Mouse (Mus musculus): ENCODE results near the gene Elane.
"Not testable (repeated sequence)": the region's sequence is repeated elsewhere in the genome, so short reads cannot be mapped to it uniquely, and the experiment has no call there.

Gene Elane

DNA sequence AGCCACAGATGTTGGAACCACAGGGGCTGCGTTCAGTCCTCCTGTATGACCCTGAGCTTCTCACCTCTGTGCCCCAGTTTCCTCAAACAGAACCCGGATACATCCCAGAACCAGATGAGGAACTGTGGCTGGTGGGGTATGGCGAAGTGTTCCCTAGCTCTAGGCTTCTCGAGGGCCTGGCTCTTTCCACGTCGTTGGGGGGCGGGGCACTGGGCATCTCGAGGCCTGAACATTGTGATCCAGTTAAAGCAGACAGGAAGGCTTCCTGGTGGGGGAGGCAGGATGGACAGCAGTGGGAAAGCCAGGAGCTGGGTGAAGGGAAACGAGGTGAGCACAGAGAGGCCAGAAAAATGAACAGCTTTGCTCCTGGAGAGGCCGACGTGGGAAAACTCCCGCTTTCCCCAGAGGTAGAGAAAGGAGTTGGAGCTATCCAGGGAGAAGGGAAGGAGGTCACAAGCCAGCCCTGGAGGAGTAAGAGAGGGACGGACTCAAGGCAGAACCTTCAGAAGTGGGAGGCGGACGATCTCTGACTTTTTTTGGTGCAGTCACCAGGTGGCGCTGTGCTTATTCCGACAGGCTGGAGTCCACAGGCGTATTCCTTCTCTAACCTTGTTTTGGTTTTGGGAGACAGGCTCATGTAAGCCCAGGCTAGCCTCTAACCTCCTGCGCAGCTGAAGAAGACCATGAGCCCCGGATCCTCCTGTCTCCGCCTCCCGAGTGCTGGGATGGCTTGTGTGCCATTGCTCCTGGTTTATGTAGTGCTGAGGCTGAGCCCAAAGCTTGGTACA lies 2.6 kb upstream of the Elane start:
- peak; percentile 90 to 93 for DNase-seq

DNA sequence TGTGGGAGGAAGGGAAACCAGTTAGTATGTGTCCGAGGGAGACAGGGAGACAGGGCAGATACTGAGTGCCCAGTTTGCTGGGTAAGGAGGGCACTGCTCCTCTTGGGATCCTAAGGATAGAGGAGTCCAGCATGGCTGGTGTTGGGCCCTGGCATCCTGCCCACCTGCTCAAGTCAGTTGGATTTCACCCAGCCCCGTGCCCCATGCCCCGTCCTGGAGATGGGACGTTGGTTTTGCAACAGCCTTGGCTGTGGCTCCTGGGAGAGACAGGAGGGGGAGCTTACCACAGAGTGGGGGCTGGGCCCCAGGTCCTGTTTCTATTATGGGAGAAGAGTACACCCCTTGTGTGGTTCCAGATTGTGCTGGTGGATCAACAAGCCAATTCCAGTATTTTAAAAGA lies 1.6 kb upstream of the Elane start:
- peak; percentile 75 to 78 for DNase-seq

DNA sequence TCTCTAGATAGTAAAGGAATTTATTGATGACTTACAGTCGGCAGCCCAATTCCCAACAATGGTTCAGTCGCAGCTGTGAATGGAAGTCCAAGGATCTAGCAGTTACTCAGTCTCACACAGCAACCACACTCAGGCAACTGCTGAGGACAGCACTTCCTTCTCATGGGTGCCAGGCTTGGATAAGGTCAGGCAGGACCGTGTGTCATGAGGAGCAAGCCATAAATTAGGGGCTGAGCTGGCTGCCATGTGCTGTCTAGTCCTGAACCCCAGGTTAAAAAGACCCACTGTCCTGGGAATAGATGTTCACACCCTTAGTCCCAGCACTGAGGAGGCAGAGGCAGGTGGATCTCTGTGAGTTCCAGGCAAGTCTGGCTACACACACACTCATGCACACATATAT lies 1.1 kb upstream of the Elane start:
- not testable (repeated sequence) for DNase-seq

DNA sequence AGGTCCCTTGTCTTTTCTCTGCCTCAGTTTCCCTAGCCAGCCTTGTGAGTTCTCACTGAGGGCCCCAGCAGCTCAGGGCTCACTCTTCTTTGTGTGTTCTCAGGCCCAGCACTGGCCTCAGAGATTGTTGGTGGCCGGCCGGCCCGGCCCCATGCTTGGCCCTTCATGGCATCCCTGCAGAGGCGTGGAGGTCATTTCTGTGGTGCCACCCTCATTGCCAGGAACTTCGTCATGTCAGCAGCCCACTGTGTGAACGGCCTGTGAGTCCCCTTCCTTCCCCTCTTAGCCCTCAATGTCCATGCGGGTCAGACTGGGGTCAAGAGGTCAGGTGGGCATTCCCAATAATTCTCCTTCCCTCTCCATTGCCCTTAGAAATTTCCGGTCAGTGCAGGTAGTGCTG lies 564 bp downstream of the Elane start:
- DNase-seq: no peak

DNA sequence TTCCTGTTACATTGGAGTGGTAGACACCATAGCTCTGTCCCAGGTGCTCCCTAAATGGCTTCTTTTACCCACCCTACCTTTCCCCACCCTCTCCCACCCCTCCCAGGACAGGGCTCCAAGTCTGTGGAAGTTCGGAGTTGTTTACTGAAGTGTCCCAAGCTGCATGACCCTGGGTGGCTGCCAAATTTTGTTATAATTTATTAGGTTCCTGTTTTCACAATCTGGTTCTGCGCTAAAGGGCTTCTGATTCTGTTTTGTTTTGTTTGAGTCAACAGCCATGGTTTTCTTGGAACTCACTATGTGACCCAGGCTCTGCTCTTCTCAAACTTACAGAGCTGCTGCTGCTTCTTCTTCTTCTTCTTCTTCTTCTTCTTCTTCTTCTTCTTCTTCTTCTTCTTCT lies 3.3 kb downstream of the Elane start:
- no peak for DNase-seq

DNA sequence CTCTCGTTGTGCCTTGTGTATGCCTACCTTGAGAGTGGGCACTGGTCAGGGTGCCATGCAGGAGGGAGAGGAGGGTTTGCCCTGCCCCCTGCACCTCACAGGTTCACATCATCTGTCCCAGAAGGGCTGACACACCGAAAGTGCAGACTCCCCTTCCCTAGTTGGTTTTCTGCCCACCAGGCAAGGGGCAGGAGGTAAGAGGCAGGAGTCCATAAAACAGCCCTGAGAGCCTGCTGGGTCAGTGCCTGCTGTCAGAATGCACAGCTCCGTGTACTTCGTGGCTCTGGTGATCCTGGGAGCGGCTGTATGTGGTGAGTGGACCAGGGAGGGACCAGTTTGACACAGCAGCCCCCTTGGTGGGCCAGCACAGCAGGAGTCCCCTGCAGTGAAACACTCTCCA lies 4.6 kb downstream of the Elane start, which contains the start of gene Cfd:
Gene Cfd, plus strand, starts transcription at position 184 of the 400 bp plus-strand sequence.
- DNase-seq: no peak

DNA sequence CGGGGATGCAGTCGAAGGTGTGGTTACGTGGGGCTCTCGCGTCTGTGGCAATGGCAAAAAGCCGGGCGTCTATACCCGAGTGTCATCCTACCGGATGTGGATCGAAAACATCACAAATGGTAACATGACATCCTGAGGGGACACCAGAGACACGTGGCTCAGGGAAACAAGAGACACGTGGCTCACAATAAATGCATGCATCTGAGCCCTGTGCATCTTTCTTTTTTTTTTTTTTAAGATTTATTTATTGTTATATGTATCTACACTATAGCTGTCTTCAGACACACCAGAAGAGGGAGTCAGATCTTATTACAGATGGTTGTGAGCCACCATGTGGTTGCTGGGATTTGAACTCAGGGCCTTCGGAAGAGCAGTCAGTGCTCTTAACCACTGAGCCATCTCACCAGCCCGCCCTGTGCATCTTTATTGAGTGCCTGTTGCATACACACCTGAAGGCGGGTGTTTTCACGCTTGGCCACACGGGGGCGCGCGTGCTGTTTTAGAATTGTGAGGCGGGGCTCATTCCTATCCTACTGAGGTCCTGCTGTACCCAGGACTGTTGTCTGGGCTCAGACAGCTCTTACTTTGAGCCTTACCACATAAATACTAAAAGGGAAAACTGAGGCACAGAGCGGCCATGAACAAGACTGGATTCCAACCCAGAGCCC lies 6.5 kb downstream of the Elane start:
- DNase-seq: peak; percentile 94 to 95

DNA sequence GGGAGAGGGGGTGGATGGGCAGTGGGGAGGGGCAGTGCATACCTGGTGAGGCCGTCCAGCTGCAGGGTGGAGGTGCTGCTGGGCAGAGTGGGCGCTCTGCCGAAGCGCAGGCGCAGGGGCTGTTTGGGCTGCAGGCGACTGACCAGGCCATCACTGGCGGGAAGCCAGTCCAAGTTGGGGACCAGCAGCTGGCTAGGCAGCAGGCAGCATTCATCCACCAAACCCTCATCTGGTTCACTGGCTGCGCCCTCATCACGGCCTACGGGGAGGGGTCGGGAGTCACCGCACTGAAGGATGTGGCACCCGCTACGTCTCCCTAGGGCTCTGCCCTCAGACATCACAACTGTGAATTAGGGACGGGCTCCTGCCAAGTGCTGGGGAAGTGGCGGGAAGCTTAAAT lies 10.3 kb downstream of the Elane start:
- DNase-seq: peak; percentile 63 to 68

DNA sequence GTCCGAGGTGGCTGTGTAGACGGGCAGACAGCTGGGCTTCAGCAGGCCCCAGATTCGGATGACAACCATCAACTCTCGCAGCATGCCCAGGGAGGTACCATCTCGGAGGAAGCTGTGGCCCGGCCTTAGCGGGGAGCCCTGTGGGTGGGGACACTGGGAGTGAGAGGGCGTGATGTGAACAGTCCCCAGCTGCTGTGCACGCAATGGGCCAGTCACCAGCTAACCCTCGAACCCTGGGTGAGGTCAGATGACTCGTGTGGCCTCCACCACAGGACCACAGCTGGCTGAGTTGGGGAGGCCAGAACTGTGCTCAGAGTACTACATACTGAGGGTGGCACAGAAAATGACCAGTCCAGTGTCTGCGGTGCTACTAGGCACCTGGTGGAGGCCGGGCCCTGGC lies 10.8 kb downstream of the Elane start:
- no peak for DNase-seq

DNA sequence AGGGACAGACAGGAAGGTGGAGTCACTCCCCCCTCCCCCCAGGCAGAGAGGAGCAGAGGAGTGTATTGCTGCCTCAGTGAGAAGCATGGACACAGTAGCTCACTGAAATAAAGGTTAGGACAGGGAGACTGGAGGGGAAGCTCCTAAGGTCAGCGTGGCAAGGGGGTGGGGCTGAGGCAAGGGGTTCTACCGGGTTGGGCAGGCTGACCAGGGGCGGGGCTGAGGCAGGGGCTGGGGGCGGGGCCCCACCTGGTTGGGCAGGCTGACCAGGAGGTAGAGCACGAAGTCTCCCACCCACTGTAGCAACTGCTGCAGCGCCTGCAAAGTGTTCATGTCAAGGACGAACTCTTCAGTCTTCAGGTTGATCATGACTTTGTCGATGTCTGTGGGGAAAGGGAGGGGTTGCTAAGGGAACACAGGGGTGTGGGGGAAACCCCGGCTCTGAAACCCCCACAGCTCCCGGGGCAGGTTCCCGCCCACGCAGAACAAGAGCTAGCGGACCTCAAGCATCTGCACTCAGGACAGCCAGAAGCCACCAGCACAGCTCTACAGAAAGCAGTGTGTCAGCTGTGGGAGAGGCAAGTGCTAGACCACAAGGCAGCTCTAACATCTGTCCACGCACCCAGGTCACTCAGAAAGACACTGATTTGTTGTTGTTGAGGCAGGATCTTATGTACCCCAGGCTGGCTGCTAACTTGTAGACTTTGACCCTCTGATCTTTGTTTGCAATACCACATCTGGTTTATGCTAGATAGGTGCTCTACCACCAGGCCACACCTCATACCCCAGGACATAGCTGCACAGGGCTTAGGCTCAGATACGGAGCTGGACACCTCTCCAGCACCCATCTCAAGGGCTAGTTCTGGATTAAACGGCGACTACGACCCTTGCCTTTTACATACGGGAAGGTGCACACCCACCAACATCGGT lies 11.5 kb downstream of the Elane start:
- DNase-seq: no peak

DNA sequence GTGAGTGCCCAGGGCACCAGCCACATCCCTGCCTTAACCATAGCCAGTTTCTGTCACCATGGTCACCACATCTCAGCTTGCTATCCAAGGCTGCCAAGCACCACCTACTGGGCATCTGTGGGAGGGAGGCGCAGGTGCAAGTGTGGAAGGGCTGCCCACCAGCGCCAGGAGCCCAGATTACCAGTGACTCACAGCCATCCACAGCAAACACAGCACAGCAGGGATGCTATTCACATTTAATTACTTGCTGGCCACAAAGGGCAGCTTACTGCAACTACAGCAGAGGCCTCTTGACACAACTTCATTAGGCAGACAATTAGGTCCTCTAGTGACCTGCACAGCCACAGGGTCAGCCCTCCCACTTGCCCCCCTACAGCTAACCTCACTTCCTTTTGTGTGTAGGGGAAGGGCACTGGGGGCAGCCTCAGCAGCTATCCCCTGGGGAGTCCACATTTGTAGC lies 14.9 kb downstream of the Elane start:
- peak; percentile 66 to 80 for DNase-seq

DNA sequence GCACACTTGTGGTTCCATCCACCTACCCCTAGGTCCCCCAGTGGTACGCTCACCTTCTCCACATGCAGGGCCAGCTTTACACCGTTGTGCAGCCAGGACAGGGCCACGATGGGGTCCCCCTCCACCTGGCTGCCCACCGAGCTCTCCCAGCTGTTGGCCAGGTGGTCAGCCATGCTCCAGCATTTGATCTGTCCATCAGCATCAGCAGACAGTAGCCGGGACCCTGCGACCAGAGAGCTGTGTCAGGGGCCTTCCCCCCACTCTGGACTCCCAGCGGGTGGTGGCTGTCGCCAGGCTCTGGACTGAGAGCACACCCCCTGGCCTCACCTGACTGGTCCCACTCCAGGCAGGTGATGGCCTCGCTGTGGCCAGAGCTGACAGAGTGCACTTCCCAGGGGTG lies 20.7 kb downstream of the Elane start:
- DNase-seq: peak in 1 of 2 experiments; percentile 30

DNA sequence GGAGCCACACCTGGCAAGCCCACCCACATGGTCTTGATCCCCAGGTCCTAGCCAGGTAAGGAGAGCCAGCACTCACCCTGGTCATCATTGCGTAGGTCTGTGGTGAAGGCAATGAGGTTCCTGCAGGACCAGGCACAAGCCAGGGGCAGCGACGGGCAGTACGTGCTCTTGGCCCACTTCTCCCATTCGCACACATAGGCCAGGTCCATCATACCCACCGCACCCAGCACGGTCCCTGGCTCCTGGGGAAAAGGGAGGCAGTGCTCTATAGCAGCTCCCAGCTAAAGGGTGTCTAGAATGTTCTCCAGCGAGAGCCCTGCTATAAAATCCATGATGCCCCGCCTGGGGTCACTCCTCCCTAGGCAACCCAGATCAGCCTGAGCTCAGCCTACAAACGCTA lies 21.4 kb downstream of the Elane start:
- peak in 1 of 2 experiments; percentile 13 for DNase-seq

DNA sequence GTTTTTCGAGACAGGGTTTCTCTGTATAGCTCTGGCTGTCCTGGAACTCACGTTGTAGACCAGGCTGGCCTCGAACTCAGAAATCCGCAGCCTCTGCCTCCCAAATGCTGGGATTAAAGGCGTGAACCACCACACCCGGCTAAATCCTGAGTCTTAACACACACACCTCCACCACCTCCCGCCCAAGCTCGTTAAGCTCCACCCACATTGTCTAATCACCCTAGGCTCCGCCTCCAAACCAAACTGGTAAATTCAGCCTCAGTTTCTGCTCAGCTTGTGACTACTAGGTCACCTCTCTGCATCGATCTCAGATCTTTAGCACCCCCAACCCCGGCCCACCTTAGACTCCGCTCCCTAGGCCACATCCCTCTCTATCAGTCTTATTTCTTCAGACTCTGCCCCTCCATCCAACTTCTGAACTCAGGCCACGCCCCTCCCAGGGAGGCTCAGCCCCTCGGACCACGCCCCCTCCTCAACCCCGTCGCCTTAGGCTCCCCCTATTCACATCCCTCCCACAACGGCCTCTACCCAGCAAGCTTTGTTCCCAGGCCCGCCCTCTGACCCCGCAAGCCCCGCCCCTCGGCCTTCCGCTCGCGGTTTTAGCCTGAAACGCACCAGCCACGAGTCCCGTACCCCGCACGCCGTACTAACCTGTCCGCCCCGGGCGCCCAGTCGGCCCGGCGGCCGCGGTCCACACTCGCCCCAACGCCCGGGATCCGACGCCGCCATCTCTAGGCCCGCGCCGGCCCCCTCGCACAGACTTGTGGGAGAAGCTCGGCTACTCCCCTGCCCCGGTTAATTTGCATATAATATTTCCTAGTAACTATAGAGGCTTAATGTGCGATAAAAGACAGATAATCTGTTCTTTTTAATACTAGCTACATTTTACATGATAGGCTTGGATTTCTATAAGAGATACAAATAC lies 22.4 kb downstream of the Elane start, which contains the start of gene Med16:
Gene Med16, minus strand, starts transcription at position 757 of the 925 bp plus-strand sequence.
- DNase-seq: peak; percentile 98

DNA sequence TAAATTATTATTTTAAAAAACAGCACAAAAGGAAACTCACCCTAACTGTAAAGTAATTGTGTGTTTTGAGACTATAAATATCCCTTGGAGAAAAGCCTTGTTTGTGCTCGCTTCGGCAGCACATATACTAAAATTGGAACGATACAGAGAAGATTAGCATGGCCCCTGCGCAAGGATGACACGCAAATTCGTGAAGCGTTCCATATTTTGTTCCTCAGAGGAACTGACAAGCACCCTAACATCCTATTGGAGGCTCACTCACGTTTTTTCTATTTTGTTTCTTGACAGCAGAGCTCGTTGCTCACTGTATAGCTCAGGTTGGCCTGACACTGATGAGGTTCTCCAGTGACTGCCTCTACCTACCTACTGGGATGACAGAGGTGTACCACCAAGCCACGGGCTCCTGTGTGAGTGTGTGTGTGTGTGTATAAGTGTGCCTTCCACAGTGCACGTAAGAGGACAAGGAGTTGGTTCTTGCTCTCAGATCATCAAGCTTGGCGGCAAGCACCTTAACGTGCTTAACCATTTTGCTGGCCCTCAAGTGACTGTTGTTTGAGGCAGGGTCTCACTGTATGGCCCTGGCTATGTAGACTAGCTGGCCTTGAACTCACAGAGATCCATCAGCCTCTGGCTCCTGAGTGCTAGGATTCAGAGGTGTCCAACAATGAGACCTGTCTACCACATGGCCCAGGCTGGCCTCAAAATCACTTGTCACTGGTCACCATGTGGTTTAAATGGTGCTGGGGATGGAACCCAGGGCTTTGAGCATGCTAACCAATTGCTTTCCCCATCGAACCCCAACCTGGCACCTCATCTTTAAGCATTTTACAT lies 23.3 kb downstream of the Elane start:
- peak; percentile 41 to 72 for DNase-seq

DNA sequence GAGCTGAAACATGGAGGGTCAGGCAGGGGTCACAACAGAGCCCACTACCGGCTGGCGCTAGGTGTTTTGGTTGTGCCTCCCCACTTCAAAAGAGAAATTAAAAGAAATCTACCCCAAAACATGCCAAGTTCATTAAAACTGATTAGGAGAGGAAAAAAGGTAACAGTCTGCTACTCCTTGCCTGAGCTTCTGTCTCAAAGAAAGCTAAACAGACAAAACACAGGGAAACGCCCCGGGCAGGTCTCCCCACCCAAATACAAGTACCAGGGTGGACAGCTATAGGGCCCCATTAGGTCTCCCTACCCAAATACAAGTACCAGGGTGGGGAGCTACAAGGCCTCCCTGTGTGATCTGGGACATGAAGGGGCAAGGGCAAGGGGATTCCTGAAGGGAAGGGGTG lies 24.5 kb downstream of the Elane start, which contains the start of gene Gm26602:
Gene Gm26602, plus strand, starts transcription at position 301 of the 400 bp plus-strand sequence.
- DNase-seq: no peak

DNA sequence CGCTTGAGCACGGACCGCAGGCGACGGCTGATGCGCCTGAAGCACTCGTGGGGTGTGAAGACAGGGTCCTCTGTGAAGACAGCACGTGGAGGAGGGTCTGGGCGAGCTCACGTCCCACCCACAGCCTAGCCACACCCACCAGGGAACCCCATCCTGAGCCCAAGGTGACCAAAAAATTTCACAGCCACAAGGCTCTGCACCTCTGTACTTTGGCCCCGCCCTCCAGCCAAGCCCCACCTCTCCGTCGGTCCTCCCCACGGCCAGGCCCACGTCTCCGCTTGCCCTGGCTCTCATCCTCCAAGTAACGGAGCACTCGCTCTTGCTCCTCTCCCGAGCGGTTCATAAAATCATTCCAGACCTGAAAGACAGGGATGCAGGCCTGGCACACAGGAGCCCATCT lies 26.4 kb downstream of the Elane start:
- no peak for DNase-seq

DNA sequence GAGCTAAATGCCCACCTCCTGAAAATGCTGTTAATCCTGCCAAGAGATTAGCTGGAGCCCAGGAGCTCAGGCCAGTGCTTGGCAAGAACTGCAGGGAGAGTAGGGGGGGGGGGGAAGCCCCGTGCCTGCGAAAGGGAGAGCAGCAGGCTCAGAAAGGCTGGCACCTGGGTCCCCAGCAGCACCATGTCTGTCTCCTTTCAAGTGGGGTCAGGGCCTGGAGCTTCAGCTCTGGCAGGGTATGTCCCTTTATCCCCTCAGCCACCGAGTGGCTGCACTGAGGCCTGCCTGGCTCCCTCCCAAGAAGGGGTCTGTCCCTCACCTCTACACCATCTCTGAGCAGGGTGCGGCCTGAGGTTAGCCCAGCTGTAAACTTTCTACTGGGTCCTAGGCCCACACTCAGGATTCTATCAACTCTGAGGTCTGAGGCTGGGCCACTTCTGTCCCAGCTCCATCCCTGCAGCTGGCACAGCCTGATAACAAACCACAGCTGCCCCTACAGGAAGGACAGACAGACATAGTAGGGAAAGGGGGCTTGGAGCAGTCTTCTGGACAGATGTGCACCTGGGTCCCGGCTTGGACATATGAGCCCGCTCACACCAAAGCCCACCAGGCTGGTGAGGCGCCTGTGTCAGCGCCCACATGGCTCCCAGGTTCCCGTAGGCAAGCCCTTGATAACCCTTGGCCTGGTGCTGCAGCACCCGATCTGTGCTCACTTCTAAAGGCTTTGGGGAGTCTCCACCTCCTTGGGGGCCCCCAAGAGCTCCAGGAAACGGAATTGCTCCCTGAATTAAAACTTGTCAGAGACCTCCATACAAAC lies 28.3 kb downstream of the Elane start:
- peak; percentile 54 to 68 for DNase-seq

DNA sequence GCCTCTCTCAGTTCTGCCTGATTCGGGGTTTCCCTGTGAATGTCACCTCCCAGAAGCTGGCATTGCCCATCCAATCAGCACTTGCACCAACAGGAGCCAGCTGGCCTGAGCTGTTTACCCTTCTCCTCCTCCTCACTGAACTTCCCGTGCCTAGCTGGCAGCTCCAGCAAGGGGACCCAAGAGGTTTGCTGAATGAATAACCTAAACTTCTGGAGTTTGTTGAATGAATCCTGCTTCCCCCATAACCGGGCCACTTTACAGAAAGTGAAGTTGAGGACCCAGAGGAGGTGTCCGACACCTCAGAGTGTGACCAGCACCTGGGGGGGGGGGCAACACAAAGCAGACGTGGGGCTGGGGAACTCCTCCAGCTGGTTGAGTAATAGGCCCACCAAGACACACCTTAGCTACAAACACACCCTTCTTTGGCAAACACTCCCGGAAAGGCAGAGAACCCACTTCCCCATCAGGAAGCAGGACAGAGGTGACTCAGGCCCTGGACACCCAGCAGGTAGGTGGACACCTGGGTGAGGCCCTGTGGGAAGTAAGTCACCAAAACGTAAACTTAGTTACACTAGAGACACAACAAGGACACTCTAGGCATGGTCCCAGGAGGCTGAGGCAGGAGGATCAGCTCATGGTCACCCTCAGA lies 29.0 kb downstream of the Elane start:
- peak; percentile 35 to 56 for DNase-seq

Data from cerebellum, postnatal 10 days (tissue).